Mouse (Mus musculus) cerebellum, adult 2 months (tissue): ENCODE data around the gene Gab2. TPM values are rescaled to one million over a fixed set of nuclear protein-coding genes. Genes with fewer than 3 reads are reported as not detected.

Experiments used
- DNase-seq, 2 experiments: peaks; one replicate each; pipeline ENCODE4 v3.0.0; 2021
- H3K27ac ChIP-seq: fragments of 200-500 bp; 2 replicates; pipeline ENCODE4 v1.5.1; 2012; ENCODE audit warnings: low read length, control low read depth, inconsistent platforms; ENCODE audit not compliant: insufficient read depth
- H3K27me3 ChIP-seq: fragments of 200-500 bp; 2 replicates; pipeline ENCODE4 v1.6.1; 2012; ENCODE audit warnings: inconsistent platforms, mild to moderate bottlenecking, low read length, moderate library complexity; ENCODE audit not compliant: control insufficient read depth, insufficient read depth
- H3K4me1 ChIP-seq: fragments of 200-500 bp; 2 replicates; pipeline ENCODE4 v1.6.1; 2011; ENCODE audit warnings: low read length; ENCODE audit not compliant: control insufficient read depth, insufficient read depth
- H3K4me3 ChIP-seq: fragments of 200-500 bp; replicated peaks from 2 replicates; pipeline ENCODE3; 2011; ENCODE audit warnings: mild to moderate bottlenecking, low read depth, low read length, control low read depth; ENCODE audit not compliant: insufficient read depth
- CTCF ChIP-seq: fragments of 200-500 bp; IDR thresholded peaks from 2 replicates; pipeline ENCODE4 v1.5.1; 2011; ENCODE audit warnings: low read depth, mild to moderate bottlenecking, control low read depth, low read length, moderate library complexity, borderline replicate concordance; ENCODE audit not compliant: insufficient read depth
- POLR2A ChIP-seq: fragments of 200-500 bp; IDR thresholded peaks from 2 replicates; pipeline ENCODE4 v1.6.1; 2011; ENCODE audit warnings: low read length, control low read depth, borderline replicate concordance; ENCODE audit not compliant: insufficient read depth
- WGBS: fragments of 180-500 bp; shearing (Covaris S2); methylation state at CpG from one replicate; pipeline ENCODE4 v1.1.7; 2018; 5-methylcytosine and 5-hydroxymethylcytosine counted together
- polyA plus RNA-seq: library from polyadenylated mRNA; depleted of rRNA; stranded (reverse); fragments of >200 nt; gene quantifications from 2 replicates; pipeline ENCODE4 v1.2.3, GENCODE M21; 2012

Gene Gab2
- polyA plus RNA-seq, 1 experiment: 16.3 TPM

DNA sequence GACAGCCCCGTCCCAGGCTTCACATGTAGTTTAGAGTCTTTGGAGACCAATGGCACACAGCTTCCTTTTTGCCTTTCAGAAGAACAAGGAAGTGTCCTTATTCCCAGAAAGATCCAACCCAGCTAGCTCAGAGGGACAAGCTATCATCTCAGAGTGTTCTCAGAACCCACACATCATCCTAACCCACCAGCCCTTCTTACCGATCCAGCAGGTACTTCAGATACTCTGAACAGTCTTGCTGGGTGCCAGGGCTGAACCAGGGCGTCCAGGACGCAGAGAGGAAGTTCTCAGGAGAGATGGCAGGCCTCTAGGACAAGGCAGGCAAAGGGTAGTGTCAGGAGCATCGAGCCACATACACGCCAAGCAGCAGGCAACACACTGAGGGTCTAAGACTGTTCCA, 231.5 kb downstream of the Gab2 start:
- H3K4me3 ChIP-seq: no peak overlapping the region
- no peak overlapping the region for H3K27ac ChIP-seq
- no peak for TF ChIP-seq POLR2A
- TF ChIP-seq CTCF: no peak
- peaks cover 6% of the 10 kb centered on the region for H3K4me1 ChIP-seq
- 92% methylated on average over 6 of the region's 6 CpGs for WGBS
- peak in 1 of 2 experiments; percentile 1 for DNase-seq
- H3K27me3 ChIP-seq: no peaks in the 10 kb centered on the region

GRCm38 (mm10) chr7:97313364-97313995, 232.1 kb downstream of the Gab2 start:
- DNase-seq: peak in 1 of 2 experiments; percentile 5
- no peaks in the 10 kb centered on the region for H3K27me3 ChIP-seq
- H3K4me3 ChIP-seq: no peak overlapping the region
- peaks cover 6% of the 10 kb centered on the region for H3K4me1 ChIP-seq
- no peak for TF ChIP-seq CTCF
- TF ChIP-seq POLR2A: no peak
- no peak overlapping the region for H3K27ac ChIP-seq
- 71% methylated on average over 7 of the region's 7 CpGs for WGBS

- no peak for TF ChIP-seq POLR2A
- no peak for TF ChIP-seq CTCF
- H3K27me3 ChIP-seq: no peaks in the 10 kb centered on the region
- no peak overlapping the region for H3K4me3 ChIP-seq
- H3K4me1 ChIP-seq: peaks cover 6% of the 10 kb centered on the region
- peak; percentile 29 to 42 for DNase-seq
- H3K27ac ChIP-seq: no peak overlapping the region
- 18% methylated on average over 5 of the region's 5 CpGs for WGBS
Measured at GRCm38 (mm10) chr7:97314646-97315045, 233.3 kb downstream of the Gab2 start.

DNA sequence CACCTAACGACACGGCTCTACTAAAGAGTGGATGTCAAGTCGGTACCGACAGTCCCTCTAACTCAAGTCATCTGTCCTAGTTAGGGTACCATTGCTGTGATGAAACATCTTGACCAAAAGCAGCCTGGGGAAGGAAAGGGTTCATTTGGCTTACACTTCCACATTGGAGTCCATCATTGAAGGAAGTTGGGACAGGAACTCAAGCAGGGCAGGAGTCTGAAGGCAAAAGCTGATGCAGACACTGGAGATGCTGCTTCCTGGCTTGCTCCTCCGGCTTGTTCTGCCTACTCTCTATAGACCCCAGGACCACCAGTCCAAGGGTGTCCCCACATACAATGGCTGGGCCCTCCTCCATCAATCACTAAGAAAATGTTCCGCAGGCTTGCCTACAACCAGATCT, 234.3 kb downstream of the Gab2 start:
- H3K4me1 ChIP-seq: peaks cover 6% of the 10 kb centered on the region
- no peak overlapping the region for H3K4me3 ChIP-seq
- WGBS: 85% methylated on average over 6 of the region's 6 CpGs
- DNase-seq: no peak
- TF ChIP-seq CTCF: no peak
- no peak for TF ChIP-seq POLR2A
- no peaks in the 10 kb centered on the region for H3K27me3 ChIP-seq
- no peak overlapping the region for H3K27ac ChIP-seq

DNA sequence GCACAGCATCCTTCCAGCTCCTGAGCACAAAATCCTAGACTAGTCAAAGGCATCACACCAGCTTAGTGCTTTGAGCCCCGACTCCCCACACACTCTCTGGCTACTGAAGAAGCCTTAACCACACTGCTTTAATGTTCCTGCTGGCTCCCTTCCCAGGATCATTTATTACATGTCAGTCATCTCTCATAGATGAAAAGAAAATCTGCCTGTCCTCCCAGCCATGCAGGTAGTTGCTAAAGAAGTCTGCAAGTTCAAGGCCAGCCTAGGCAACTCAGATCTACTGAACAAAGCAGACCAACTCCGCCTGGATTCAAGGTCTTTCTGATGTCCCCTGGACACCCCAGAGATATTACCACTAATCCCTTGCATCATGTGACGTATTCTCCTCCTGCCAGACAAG, 236.3 kb downstream of the Gab2 start:
- no peaks in the 10 kb centered on the region for H3K27me3 ChIP-seq
- no peak overlapping the region for H3K27ac ChIP-seq
- WGBS: 85% methylated on average over 3 of the region's 3 CpGs
- no peak for DNase-seq
- H3K4me3 ChIP-seq: no peak overlapping the region
- TF ChIP-seq CTCF (no peak), POLR2A (no peak)
- peaks cover 6% of the 10 kb centered on the region for H3K4me1 ChIP-seq

DNA sequence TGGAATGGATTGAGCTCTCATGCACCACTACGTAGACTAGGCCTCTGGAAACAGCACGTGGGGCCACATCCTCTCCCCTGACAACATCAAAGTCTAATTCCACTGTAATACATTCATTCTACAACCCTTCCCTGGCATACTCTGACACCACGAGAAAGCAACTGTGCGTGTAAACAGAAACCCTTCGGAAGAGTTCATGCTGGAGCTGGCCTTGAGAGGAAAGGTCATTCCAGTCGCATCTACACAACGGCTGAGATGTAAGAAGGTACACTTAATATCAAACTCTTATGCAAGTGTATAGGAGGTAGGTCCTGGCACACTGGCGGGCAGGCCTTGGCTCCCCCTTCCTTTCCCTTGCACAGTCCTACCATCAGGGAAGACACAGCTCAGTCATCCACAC, 243.0 kb downstream of the Gab2 start:
- Histone ChIP-seq H3K27ac (no peak overlapping the region), H3K27me3 (no peaks in the 10 kb centered on the region), H3K4me3 (no peak overlapping the region), H3K4me1 (peaks cover 12% of the 10 kb centered on the region)
- WGBS: 95% methylated on average over 8 of the region's 8 CpGs
- no peak for DNase-seq
- no peak for TF ChIP-seq POLR2A
- no peak for TF ChIP-seq CTCF

- H3K4me3 ChIP-seq: no peak overlapping the region
- TF ChIP-seq POLR2A (no peak), CTCF (no peak)
- 53% methylated on average over 96 of the region's 96 CpGs for whole genome bisulfite sequencing
Measured at GRCm38 (mm10) chr7:97325156-97325985, 244.0 kb downstream of the Gab2 start.

GRCm38 (mm10) chr7:97327376-97327775, 246.0 kb downstream of the Gab2 start:
- no peak for DNase-seq
- Histone ChIP-seq H3K27ac (no peak overlapping the region), H3K4me3 (no peak overlapping the region), H3K27me3 (no peaks in the 10 kb centered on the region), H3K4me1 (peaks cover 27% of the 10 kb centered on the region)
- no peak for TF ChIP-seq POLR2A
- TF ChIP-seq CTCF: no peak
- 97% methylated on average over 4 of the region's 4 CpGs for WGBS

More at GRCm38 (mm10) chr7:97325156-97325985, 244.0 kb downstream of the Gab2 start:
- Histone ChIP-seq H3K27me3 (no peaks in the 10 kb centered on the region), H3K4me1 (peaks cover 23% of the 10 kb centered on the region), H3K27ac (no peak overlapping the region)
- no peak for DNase-seq
